Comparison of ENCODE assay signal across 8 mouse cellular contexts in the genomic region with DNA sequence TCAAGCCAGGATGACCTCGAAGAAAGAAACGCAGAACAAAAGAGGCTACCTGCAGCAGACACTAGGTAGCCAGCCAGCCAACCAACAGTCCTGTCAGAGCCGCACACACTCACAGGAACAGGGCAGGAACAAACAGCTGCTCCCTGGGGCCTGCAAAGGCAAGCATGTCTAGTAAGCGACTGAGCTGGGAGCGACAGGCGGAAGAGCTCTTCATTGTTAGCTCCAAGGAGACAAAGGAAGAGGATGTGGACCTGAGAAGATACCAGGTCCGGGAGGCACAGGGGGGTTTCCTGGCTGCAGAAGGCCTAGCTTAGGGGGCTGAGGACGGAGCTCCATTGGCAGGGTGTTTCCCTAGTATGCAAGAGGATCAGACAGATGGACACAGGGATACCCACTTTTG. TPM values are rescaled to one million over a fixed set of nuclear protein-coding genes. Genes with fewer than 3 reads are reported as not detected.
DNase-seq lines count a peak whose midpoint lies in the region; ATAC-seq lines count a peak whose summit lies in the region.

No protein-coding gene starts in this region.

- H3K4me1 ChIP-seq in forebrain, embryonic 10.5 days, result peaks cover 14% of the 10 kb centered on the region
- H3K4me1 ChIP-seq in forebrain, embryonic 13.5 days, result no peaks in the 10 kb centered on the region
- peaks cover 7% of the 10 kb centered on the region; the same call in 1 of the 2 replicates for H3K4me1 ChIP-seq in neural tube, embryonic 13.5 days (replicated peaks)
- no peaks in the 10 kb centered on the region for H3K4me1 ChIP-seq in forebrain, embryonic 11.5 days (replicated peaks; ENCODE audit: control insufficient read depth, insufficient read depth, low read length)

- no peak for DNase-seq in forebrain, embryonic 10.5 days (ENCODE audit: extremely low spot score, low spot score)
- peak; percentile 35 for DNase-seq in heart, postnatal 25 days (ENCODE audit: low spot score)
- DNase-seq in liver, result peak; percentile 38
- DNase-seq in layer of hippocampus, adult 9-11 months, result no peak
- DNase-seq in layer of hippocampus, adult 8-10 months (ENCODE audit: low spot score in 2 of 2), result no peak
- DNase-seq in forebrain, embryonic 11.5 days (ENCODE audit: low spot score), result no peak

- H3K27me3 ChIP-seq in forebrain, embryonic 10.5 days (ENCODE audit: poor library complexity, severe bottlenecking), result no peaks in the 10 kb centered on the region
- H3K27me3 ChIP-seq in forebrain, embryonic 13.5 days, result no peaks in the 10 kb centered on the region
- no peaks in the 10 kb centered on the region for H3K27me3 ChIP-seq in neural tube, embryonic 13.5 days
- no peaks in the 10 kb centered on the region for H3K27me3 ChIP-seq in forebrain, embryonic 11.5 days (ENCODE audit: control insufficient read depth, insufficient read depth, low read length)

- 52% methylated on average over 8 of the region's 8 CpGs for WGBS in forebrain, embryonic 10.5 days
- 39% methylated on average over 8 of the region's 8 CpGs for WGBS in forebrain, embryonic 13.5 days
- WGBS in neural tube, embryonic 13.5 days, result 54% methylated on average over 8 of the region's 8 CpGs
- 53% methylated on average over 8 of the region's 8 CpGs for WGBS in forebrain, embryonic 11.5 days

- no peaks in the 10 kb centered on the region for H3K36me3 ChIP-seq in forebrain, embryonic 10.5 days (replicated peaks)
- H3K36me3 ChIP-seq in forebrain, embryonic 13.5 days (ENCODE audit: poor library complexity, severe bottlenecking), result no peaks in the 10 kb centered on the region
- H3K36me3 ChIP-seq in neural tube, embryonic 13.5 days, result no peaks in the 10 kb centered on the region
- no peaks in the 10 kb centered on the region for H3K36me3 ChIP-seq in forebrain, embryonic 11.5 days (ENCODE audit: control insufficient read depth, insufficient read depth, low read length)

- H3K9ac ChIP-seq in forebrain, embryonic 13.5 days, result no peak overlapping the region
- no peak overlapping the region for H3K9ac ChIP-seq in neural tube, embryonic 13.5 days
- no peak overlapping the region for H3K9ac ChIP-seq in forebrain, embryonic 11.5 days (ENCODE audit: low read length)

- no peak for ATAC-seq in forebrain, embryonic 13.5 days
- no peak for ATAC-seq in neural tube, embryonic 13.5 days (ENCODE audit: low read depth)
- no peak for ATAC-seq in forebrain, embryonic 11.5 days (replicated peaks; ENCODE audit: low FRiP score)

- no peak overlapping the region for H3K4me2 ChIP-seq in forebrain, embryonic 13.5 days
- H3K4me2 ChIP-seq in neural tube, embryonic 13.5 days, result no peak overlapping the region
- H3K4me2 ChIP-seq in forebrain, embryonic 11.5 days (ENCODE audit: low read depth, low read length, severe bottlenecking), result no peak overlapping the region

- H3K4me3 ChIP-seq in forebrain, embryonic 10.5 days, result no peak overlapping the region
- no peak overlapping the region for H3K4me3 ChIP-seq in forebrain, embryonic 13.5 days
- no peak overlapping the region for H3K4me3 ChIP-seq in neural tube, embryonic 13.5 days
- no peak overlapping the region for H3K4me3 ChIP-seq in forebrain, embryonic 11.5 days (ENCODE audit: low read depth, low read length)

- intact Hi-C loops in heart, postnatal 25 days (cut with DNase I), result no loop called here

- H3K27ac ChIP-seq in forebrain, embryonic 10.5 days, result peak overlapping the region; percentile 75
- no peak overlapping the region for H3K27ac ChIP-seq in forebrain, embryonic 13.5 days
- H3K27ac ChIP-seq in neural tube, embryonic 13.5 days (replicated peaks), result 0 out of 2 replicates have a peak overlapping the region, but pooled peaks have one; percentile 28
- H3K27ac ChIP-seq in forebrain, embryonic 11.5 days (ENCODE audit: low read depth, low read length), result no peak overlapping the region

- no peaks in the 10 kb centered on the region for H3K9me3 ChIP-seq in forebrain, embryonic 10.5 days
- no peaks in the 10 kb centered on the region for H3K9me3 ChIP-seq in forebrain, embryonic 13.5 days (replicated peaks)
- H3K9me3 ChIP-seq in neural tube, embryonic 13.5 days, result no peaks in the 10 kb centered on the region
- H3K9me3 ChIP-seq in forebrain, embryonic 11.5 days (ENCODE audit: control insufficient read depth, low read length), result no peaks in the 10 kb centered on the region

RNA-seq across cellular contexts. Expression of gene Tspan15, which starts 13.9 kb away (rescaled TPM):
- 20.3 and 21.9 TPM in 2 replicates for polyA plus RNA-seq in forebrain, embryonic 10.5 days (2016; fragmentation: Nextera tagmentation; extraction: Ambion mirVana)
- 14.2 and 18.0 TPM in 2 replicates for polyA plus RNA-seq in forebrain, embryonic 13.5 days (2015; fragmentation: Nextera tagmentation; extraction: Ambion mirVana)
- total RNA-seq in heart, postnatal 25 days (2021), result 1 to 10 TPM; 8.3 to 8.6 TPM
- polyA plus RNA-seq in neural tube, embryonic 13.5 days (2015; fragmentation: Nextera tagmentation; extraction: Ambion mirVana), result 19.5 and 22.2 TPM in 2 replicates
- total RNA-seq in layer of hippocampus, adult 8-10 months (2022), result 10 to 100 TPM; 14.3 to 20.4 (median 20.4) TPM
- polyA plus RNA-seq in forebrain, embryonic 11.5 days (2014; fragmentation: Nextera tagmentation; extraction: Ambion mirVana), result 13.9 and 15.5 TPM in 2 replicates

RNA-seq across cellular contexts. Expression of gene Tacr2, which starts 35.0 kb away (rescaled TPM):
- polyA plus RNA-seq in forebrain, embryonic 10.5 days (2016; fragmentation: Nextera tagmentation; extraction: Ambion mirVana), result not detected in 2 replicates
- polyA plus RNA-seq in forebrain, embryonic 13.5 days (2015; fragmentation: Nextera tagmentation; extraction: Ambion mirVana), result not detected in 2 replicates
- total RNA-seq in heart, postnatal 25 days (2021), result not detected
- polyA plus RNA-seq in neural tube, embryonic 13.5 days (2015; fragmentation: Nextera tagmentation; extraction: Ambion mirVana), result 0.25 TPM in 1 of 2 replicates, not detected in the other
- under 1 TPM; 0.19 to 0.71 (median 0.35) TPM for total RNA-seq in layer of hippocampus, adult 8-10 months (2022)
- polyA plus RNA-seq in forebrain, embryonic 11.5 days (2014; fragmentation: Nextera tagmentation; extraction: Ambion mirVana), result not detected in 2 replicates

Comparison
In these comparisons a context has a peak if more than half of its experiments do, and no peak if none do; other contexts are left out.
1. H3K27ac ChIP-seq: peak in forebrain, embryonic 10.5 days (single experiment) and neural tube, embryonic 13.5 days (single experiment); none in forebrain, embryonic 13.5 days (single experiment) and forebrain, embryonic 11.5 days (single experiment).
2. DNase-seq: peak in heart, postnatal 25 days (single experiment) and liver (single experiment); none in forebrain, embryonic 10.5 days (single experiment), layer of hippocampus, adult 9-11 months (single experiment), layer of hippocampus, adult 8-10 months (0 of 2) and forebrain, embryonic 11.5 days (single experiment).